Mouse (Mus musculus) ES-E14 (cell line): ENCODE measurements around the gene Pitpnm1. TPM values are rescaled to one million over a fixed set of nuclear protein-coding genes. Genes with fewer than 3 reads are reported as not detected.

ENCODE experiments used
- DNase-seq: peaks from one replicate; pipeline ENCODE4 v3.0.0-alpha.2; 2013; ENCODE audit warnings: low read depth, low spot score
- H3K27ac ChIP-seq: 2 replicates; pipeline ENCODE4 v1.5.1; 2012; ENCODE audit warnings: low read depth, mild to moderate bottlenecking, low read length, moderate library complexity, mixed read lengths; ENCODE audit not compliant: poor library complexity, insufficient read depth, severe bottlenecking
- H3K36me3 ChIP-seq: 2 replicates; pipeline ENCODE4 v1.6.1; 2012; ENCODE audit warnings: mild to moderate bottlenecking, low read length, moderate library complexity, mixed read lengths; ENCODE audit not compliant: control insufficient read depth, poor library complexity, insufficient read depth, severe bottlenecking
- H3K4me1 ChIP-seq, 2 experiments: fragments of 150-350 bp in 1 of 2; sonication (generic) in 1 of 2; 2 replicates each; pipeline ENCODE4 v1.6.1; 2012; ENCODE audit warnings: low read length in 2 of 2, mild to moderate bottlenecking in 1 of 2, mixed read lengths in 1 of 2; ENCODE audit not compliant: control insufficient read depth in 2 of 2, insufficient read depth in 2 of 2, poor library complexity in 1 of 2
- H3K4me3 ChIP-seq, 2 experiments: fragments of 150-350 bp in 1 of 2; sonication (generic) in 1 of 2; 2 replicates each; pipeline ENCODE4 v1.5.1; 2012; ENCODE audit warnings: low read length in 2 of 2, low read depth in 1 of 2, mild to moderate bottlenecking in 1 of 2, mixed read lengths in 1 of 2; ENCODE audit not compliant: insufficient read depth in 1 of 2, poor library complexity in 1 of 2, severe bottlenecking in 1 of 2
- H3K9ac ChIP-seq: 2 replicates; pipeline ENCODE4 v1.6.1; 2012; ENCODE audit warnings: low read depth, mild to moderate bottlenecking, low read length, mixed read lengths; ENCODE audit not compliant: poor library complexity, insufficient read depth, severe bottlenecking
- H3K9me3 ChIP-seq: fragments of 150-350 bp; sonication (generic); 2 replicates; pipeline ENCODE4 v1.6.1; 2012; ENCODE audit warnings: low read depth, mild to moderate bottlenecking, low read length; ENCODE audit not compliant: control insufficient read depth, insufficient read depth
- CHD2 ChIP-seq: IDR thresholded peaks from 2 replicates; pipeline ENCODE4 v1.6.1; 2014; ENCODE audit warnings: mild to moderate bottlenecking, low read depth, low read length, inconsistent platforms
- HCFC1 ChIP-seq: IDR thresholded peaks from 2 replicates; pipeline ENCODE4 v1.6.1; 2012; ENCODE audit warnings: low read length, inconsistent platforms, borderline replicate concordance; ENCODE audit not compliant: insufficient read depth
- MAFK ChIP-seq: IDR thresholded peaks from 2 replicates; pipeline ENCODE4 v1.6.1; 2014; ENCODE audit warnings: mild to moderate bottlenecking, low read depth, low read length, inconsistent platforms; ENCODE audit not compliant: insufficient read depth
- ZC3H11A ChIP-seq: IDR thresholded peaks from 2 replicates; pipeline ENCODE4 v1.6.1; 2012; ENCODE audit warnings: low read depth, mild to moderate bottlenecking, inconsistent platforms, low read length, borderline replicate concordance
- ZNF384 ChIP-seq: IDR thresholded peaks from 2 replicates; pipeline ENCODE4 v1.6.1; 2012; ENCODE audit warnings: low read depth, low read length, inconsistent platforms
- in situ Hi-C, 2 experiments: fragments of 600-800 bp; cut with MboI; formaldehyde crosslinking; loops; one replicate each; pipeline ENCODE4 v1.15.1; 2025; ENCODE audit warnings: low sequenced_read_pairs in 2 of 2, inconsistent platforms in 1 of 2; ENCODE audit not compliant: unreplicated experiment in 2 of 2
- total RNA-seq: library from RNA; depleted of rRNA; stranded (reverse); fragments of 300-350 nt; gene quantifications from 2 replicates; pipeline ENCODE4 v1.2.3, GENCODE M21; 2012

Pitpnm1 gene
- total RNA-seq, 1 experiment: 10.5 TPM

DNA sequence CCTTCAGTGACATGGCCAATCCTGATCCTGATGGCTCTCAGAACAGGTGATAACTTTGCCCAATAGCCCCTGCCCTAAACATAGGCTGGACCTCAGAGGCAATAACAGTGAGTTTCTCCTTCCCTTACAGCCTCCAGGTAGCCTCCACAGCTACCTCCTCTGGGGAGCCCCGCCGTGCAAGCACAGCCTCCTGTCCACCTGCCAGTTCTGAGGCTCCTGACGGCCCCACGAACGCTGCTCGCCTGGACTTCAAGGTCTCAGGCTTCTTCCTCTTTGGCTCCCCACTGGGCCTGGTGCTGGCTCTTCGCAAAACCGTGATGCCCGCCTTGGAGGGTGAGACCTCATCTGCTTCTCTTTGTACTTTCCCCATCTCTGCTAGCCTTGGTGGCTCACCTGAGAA, 8.7 kb downstream of the Pitpnm1 start:
- no peak for TF ChIP-seq MAFK
- no peak for TF ChIP-seq HCFC1
- TF ChIP-seq CHD2: no peak
- no peak for TF ChIP-seq ZC3H11A
- TF ChIP-seq ZNF384: no peak
- peaks cover 0 to 2% of the 10 kb centered on the region in 2 experiments; a peak in 1 of 4 replicates for H3K4me1 ChIP-seq
- in situ Hi-C loops: no loop called here
- peaks cover 2% of the 10 kb centered on the region; the same call in 1 of the 2 replicates for H3K36me3 ChIP-seq
- no peak overlapping the region for H3K27ac ChIP-seq
- H3K9me3 ChIP-seq: no peaks in the 10 kb centered on the region
- no peak for DNase-seq
- no peak overlapping the region for H3K4me3 ChIP-seq
- no peak overlapping the region for H3K9ac ChIP-seq

DNA sequence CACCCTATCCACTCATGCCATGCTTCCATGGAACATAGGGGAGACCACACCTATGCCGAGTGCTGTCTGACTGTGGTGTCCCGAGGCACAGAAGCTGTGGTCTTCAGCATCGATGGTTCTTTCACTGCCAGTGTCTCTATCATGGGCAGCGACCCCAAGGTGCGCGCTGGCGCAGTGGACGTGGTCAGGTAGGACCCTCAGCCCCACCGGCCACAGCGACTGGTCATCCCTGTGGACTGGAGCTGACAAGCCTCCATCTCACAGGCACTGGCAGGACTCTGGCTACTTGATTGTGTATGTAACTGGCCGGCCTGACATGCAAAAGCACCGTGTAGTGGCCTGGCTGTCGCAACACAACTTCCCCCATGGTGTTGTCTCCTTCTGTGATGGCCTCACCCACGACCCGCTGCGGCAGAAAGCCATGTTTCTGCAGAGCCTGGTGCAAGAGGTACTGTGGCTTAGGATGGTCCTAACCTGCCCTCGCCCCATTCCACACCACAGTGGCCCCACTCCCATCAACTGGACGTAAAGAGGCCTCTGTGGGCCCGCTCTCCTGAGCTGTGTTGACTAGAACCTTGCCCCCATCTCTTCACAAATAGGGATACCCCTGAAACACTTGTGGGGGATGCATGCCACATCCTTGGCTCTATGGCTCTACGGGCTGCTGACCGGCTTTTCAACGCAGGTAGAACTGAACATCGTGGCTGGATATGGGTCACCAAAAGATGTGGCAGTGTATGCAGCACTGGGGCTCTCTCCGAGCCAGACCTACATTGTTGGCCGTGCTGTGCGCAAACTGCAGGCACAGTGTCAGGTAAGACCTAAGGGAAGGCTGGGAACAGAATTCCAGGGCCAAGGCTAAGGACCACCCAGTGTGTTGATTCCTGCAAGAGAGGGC, 12.5 kb downstream of the Pitpnm1 start:
- Histone ChIP-seq H3K9ac (no peak overlapping the region), H3K4me1 (no peaks in the 10 kb centered on the region; a peak in 1 of 4 replicates), H3K36me3 (peaks cover 19% of the 10 kb centered on the region; the same call in 1 of the 2 replicates), H3K27ac (no peak overlapping the region), H3K4me3 (no peak overlapping the region), H3K9me3 (no peaks in the 10 kb centered on the region)
- in situ Hi-C loops: no loop called here
- no peak for TF ChIP-seq ZC3H11A
- no peak for TF ChIP-seq CHD2
- no peak for TF ChIP-seq ZNF384
- TF ChIP-seq MAFK: no peak
- no peak for DNase-seq

DNA sequence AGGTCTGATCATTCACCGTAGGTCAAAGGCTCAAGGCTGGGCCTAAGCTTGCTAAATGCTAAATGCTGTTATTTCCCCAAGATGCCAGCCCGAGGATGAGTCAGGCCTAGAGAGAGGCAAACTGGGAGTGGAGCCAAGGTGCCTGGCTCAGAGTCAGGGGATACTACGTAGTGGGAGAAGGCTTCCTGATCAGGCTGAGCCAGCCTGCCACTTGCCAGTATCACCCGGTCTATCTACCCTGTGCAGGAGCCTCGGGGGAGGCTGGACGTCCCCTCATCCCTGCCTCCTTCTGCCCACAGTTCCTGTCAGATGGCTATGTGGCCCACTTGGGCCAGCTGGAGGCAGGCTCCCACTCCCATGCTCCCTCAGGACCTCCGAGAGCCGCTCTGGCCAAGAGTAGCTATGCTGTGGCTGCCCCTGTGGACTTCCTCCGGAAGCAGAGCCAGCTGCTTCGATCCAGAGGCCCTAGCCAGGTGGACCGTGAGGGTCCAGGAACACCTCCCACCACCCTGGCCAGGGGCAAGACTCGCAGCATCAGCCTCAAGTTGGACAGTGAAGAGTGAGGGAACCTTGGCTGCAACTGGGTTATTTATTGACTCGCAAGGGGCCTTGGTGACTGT, 13.5 kb downstream of the Pitpnm1 start:
- Histone ChIP-seq H3K27ac (no peak overlapping the region), H3K4me3 (no peak overlapping the region), H3K36me3 (peaks cover 19% of the 10 kb centered on the region; the same call in 1 of the 2 replicates), H3K4me1 (no peaks in the 10 kb centered on the region; a peak in 1 of 4 replicates), H3K9ac (no peak overlapping the region), H3K9me3 (no peaks in the 10 kb centered on the region)
- no peak for DNase-seq
- no peak for TF ChIP-seq CHD2
- in situ Hi-C loops: no loop called here

DNA sequence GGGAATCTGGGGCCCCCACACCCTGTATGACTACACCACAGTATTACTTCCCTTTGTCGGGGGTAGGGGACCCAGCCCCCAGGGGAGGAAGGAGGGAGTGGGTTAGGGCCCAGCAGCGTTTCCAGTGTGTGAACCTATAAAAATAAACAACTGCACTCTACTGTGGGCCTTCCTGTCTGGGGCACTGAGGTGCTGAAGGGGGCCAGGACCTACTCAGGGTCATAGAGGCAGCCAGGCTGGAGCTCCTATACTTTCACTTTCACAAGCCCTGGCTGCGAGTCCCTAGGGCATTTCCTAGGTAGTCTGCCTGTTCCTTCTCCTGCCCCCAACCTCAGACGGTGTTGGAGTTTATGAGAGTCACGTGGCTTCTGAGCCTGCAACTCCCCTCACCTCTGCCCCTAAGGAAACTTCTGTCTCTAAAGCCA, 14.0 kb downstream of the Pitpnm1 start:
- H3K9ac ChIP-seq: no peak overlapping the region
- H3K36me3 ChIP-seq: peaks cover 19% of the 10 kb centered on the region; the same call in 1 of the 2 replicates
- H3K4me3 ChIP-seq: no peak overlapping the region
- H3K4me1 ChIP-seq: no peaks in the 10 kb centered on the region; a peak in 1 of 4 replicates
- H3K27ac ChIP-seq: no peak overlapping the region
- no peaks in the 10 kb centered on the region for H3K9me3 ChIP-seq
- in situ Hi-C loops: no loop called here
- no peak for DNase-seq
- no peak for TF ChIP-seq HCFC1
- no peak for TF ChIP-seq CHD2
- no peak for TF ChIP-seq MAFK
- no peak for TF ChIP-seq ZC3H11A
- no peak for TF ChIP-seq ZNF384
